Mouse (Mus musculus): ENCODE data around the gene Pabpn1l. TPM values are rescaled to one million over a fixed set of nuclear protein-coding genes. Genes with fewer than 3 reads are reported as not detected.
A peak's percentile ranks its signal among the peaks of the same experiment; 100 is the strongest.

Pabpn1l gene
- polyA plus RNA-seq, 1 experiment = 0.25 TPM

DNA sequence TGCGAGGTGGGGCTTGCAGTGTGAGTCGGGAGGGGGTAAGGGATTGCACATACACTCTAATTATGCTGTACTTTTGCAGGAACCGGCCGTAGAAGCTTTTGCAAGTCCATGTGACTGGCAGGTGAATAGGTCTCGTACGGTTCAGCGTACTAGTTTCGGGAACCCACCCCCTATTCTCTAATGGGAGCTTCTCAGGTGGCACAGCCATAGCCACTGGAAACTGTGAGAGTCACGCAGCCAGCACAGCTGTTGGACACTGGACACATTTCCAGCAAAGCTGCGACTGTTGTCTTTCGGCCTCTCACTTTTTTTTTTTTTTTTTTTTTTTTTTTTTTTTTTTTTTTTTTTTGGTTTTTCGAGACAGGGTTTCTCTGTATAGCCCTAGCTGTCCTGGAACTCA lies 15.7 kb downstream of the Pabpn1l start:
- peaks cover 4% of the 10 kb centered on the region for H3K27me3 ChIP-seq (replicated peaks)
- H3K4me3 ChIP-seq (replicated peaks) = no peak overlapping the region
- H3K9me3 ChIP-seq = no peaks in the 10 kb centered on the region
- TF ChIP-seq GATA1 (IDR thresholded peaks at IDR 0.05; ENCODE audit: borderline replicate concordance, low read length) (no peak), FLI1 (IDR thresholded peaks at IDR 0.05; ENCODE audit: low read length) (no peak)
- H3K4me1 ChIP-seq = peaks cover 45% of the 10 kb centered on the region
- H3K36me3 ChIP-seq (replicated peaks; ENCODE audit: low read length) = peaks cover 18% of the 10 kb centered on the region

DNA sequence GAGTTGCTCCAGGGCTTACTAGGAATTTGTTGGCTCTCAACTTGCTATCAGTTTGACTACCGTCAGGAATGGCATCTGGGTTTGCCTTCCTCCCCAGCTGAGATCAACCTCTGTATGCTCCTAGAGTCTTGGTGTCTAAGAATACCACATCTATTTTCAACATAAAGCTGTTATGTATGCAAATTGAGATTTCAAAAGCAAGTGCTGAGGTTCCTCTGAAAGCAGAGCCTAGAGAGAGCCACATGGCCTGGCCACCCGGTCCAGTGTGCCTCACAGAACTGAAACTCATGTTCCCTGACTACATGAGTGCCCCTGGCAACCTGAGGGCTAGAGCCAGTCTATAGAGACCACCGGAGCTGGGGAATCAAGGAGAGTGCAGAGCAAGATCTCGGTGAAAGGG lies 17.2 kb downstream of the Pabpn1l start:
- TF ChIP-seq GATA1 (IDR thresholded peaks at IDR 0.05; ENCODE audit: borderline replicate concordance, low read length) (no peak), FLI1 (IDR thresholded peaks at IDR 0.05; ENCODE audit: low read length) (no peak)
- no peak overlapping the region for H3K4me3 ChIP-seq (replicated peaks)
- peaks cover 32% of the 10 kb centered on the region for H3K36me3 ChIP-seq (replicated peaks; ENCODE audit: low read length)
- H3K27me3 ChIP-seq (replicated peaks) = peaks cover 4% of the 10 kb centered on the region
- peaks cover 37% of the 10 kb centered on the region for H3K4me1 ChIP-seq
- H3K9me3 ChIP-seq = no peaks in the 10 kb centered on the region

DNA sequence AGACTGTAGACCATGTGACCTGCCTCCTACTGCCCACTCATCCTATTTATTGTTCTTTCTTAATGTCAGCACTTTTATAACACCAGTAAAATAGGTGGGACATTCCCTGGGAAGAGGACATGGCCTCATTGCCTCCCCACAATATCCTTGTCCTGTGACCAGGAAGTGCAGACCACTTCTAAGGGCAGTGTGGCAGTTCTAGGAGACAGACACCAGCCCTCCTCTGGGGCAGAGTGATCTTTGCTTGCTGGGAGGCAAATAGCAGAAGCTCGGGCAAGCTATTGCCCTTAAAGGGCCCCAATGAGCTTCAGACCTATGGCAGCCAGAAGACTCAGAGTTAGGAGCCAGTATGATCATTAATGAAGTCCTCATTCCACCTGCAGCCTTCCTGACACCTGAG lies 17.9 kb downstream of the Pabpn1l start:
- Histone ChIP-seq H3K4me1 (peaks cover 32% of the 10 kb centered on the region), H3K36me3 (replicated peaks; ENCODE audit: low read length) (peaks cover 39% of the 10 kb centered on the region), H3K27me3 (replicated peaks) (peaks cover 4% of the 10 kb centered on the region), H3K9me3 (no peaks in the 10 kb centered on the region), H3K4me3 (replicated peaks) (peak overlapping the region; percentile 15)
- no peak for TF ChIP-seq FLI1 (IDR thresholded peaks at IDR 0.05; ENCODE audit: low read length)
- TF ChIP-seq GATA1 (IDR thresholded peaks at IDR 0.05; ENCODE audit: borderline replicate concordance, low read length) = no peak

DNA sequence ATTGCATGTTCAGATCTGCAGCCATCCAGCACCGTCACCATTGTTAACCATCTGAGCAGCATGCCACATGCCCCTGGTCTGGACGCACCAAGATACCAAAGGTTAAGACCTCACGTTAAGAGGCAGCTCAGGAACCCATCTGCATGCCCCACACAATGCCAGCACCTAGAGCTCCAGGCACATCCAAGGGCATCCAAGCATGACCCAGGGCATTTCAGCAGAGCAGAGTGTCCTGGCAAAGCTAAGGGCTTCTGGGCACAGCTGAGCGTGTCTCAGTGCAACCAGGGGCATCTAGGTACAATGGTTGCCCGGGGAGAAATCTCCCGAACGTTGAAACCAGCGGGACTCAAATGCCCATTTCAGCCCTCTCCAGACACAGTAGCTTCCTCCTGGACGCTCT lies 21.9 kb downstream of the Pabpn1l start:
- peaks cover 75% of the 10 kb centered on the region for H3K36me3 ChIP-seq (replicated peaks; ENCODE audit: low read length)
- TF ChIP-seq GATA1 (IDR thresholded peaks at IDR 0.05; ENCODE audit: borderline replicate concordance, low read length) (no peak), FLI1 (IDR thresholded peaks at IDR 0.05; ENCODE audit: low read length) (no peak)
- no peak overlapping the region for H3K4me3 ChIP-seq (replicated peaks)
- H3K27me3 ChIP-seq (replicated peaks) = peaks cover 4% of the 10 kb centered on the region
- no peaks in the 10 kb centered on the region for H3K9me3 ChIP-seq
- peaks cover 26% of the 10 kb centered on the region for H3K4me1 ChIP-seq

DNA sequence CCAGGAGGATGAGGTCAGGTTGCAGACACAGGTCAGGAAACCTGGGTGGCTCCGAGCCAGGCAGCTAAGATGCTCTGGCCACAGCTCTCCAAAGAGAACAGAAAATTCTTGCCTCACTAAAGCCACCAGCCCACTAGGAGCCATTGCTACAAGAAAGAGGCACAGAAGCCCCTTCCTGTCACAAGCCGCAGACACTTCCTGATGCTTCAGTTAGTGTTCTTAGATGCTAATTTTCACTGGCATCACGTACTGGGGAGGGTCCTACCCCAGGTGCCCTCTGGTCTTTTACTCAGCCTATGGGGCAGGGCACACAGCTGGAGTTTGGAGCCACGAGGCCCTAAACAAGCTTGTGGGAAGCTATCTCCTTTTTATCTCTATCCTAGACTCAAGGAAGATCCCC lies 26.5 kb downstream of the Pabpn1l start:
- Histone ChIP-seq H3K4me1 (peaks cover 38% of the 10 kb centered on the region), H3K4me3 (replicated peaks) (no peak overlapping the region), H3K27me3 (replicated peaks) (peaks cover 4% of the 10 kb centered on the region), H3K9me3 (no peaks in the 10 kb centered on the region), H3K36me3 (replicated peaks; ENCODE audit: low read length) (peaks cover 96% of the 10 kb centered on the region)
- no peak for TF ChIP-seq GATA1 (IDR thresholded peaks at IDR 0.05; ENCODE audit: borderline replicate concordance, low read length)
- no peak for TF ChIP-seq FLI1 (IDR thresholded peaks at IDR 0.05; ENCODE audit: low read length)

DNA sequence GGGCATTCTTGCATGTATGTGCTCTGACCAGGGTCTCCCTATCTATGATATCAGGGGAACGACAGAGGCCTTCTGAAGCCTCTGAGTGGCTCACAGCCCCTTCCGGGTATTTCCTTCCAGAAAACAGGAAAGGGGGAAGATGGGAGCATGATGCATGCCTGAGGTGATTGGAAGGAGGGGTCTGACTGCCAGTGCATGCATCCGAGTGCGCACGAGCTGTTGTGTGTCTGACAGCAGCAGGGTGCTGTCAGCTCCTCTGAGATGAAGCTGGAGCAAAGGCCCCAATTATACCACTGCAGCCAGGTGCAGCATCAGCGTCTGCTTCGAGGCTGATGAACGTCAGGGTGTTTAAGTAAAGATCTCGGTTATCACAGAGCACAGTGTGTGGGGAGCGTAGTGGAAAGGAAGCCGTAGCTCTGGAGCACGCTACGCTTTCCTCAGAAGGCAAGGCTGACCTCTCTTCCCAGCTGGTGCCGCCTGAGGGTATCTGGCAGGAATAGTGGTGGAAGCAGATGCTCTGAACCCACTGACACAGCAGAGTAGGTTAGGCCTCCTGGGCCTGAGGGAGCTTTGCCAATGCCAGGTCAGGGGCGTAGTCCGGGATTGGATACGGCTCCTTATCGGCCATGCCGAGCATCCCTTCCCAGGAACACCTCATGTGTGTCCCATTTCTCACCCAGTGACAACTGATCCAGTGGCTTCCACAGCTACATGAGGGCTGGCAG lies 28.6 kb downstream of the Pabpn1l start:
- TF ChIP-seq FLI1 (IDR thresholded peaks at IDR 0.05; ENCODE audit: low read length) = no peak
- TF ChIP-seq GATA1 (IDR thresholded peaks at IDR 0.05; ENCODE audit: borderline replicate concordance, low read length) = no peak

DNA sequence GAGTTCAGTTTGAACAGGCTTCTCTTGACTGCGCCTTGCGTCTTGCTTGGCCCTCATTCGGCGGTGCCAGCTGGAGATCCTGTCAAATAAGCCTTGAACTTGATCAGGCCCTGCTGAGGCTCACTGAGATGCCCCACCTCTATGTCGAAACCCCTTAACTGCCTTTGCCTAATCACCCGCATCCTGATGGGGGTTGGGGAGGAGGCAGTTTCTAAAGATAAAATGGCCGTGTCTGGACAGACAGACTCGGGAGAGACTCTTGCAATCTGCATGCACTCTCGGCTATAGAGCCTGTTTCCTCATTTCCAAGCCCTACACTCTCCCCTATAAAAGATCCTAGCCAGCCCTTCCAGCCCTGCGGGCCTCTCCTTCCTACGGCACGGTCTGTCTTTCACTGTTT lies 29.3 kb downstream of the Pabpn1l start:
- TF ChIP-seq GATA1 (IDR thresholded peaks at IDR 0.05; ENCODE audit: borderline replicate concordance, low read length) = no peak
- TF ChIP-seq FLI1 (IDR thresholded peaks at IDR 0.05; ENCODE audit: low read length) = no peak
- Histone ChIP-seq H3K4me3 (replicated peaks) (no peak overlapping the region), H3K27me3 (replicated peaks) (peaks cover 8% of the 10 kb centered on the region), H3K9me3 (no peaks in the 10 kb centered on the region), H3K36me3 (replicated peaks; ENCODE audit: low read length) (peaks cover 92% of the 10 kb centered on the region), H3K4me1 (peaks cover 42% of the 10 kb centered on the region)

More for the DNA sequence above, 28.6 kb downstream of the Pabpn1l start:
- Histone ChIP-seq H3K27me3 (replicated peaks) (peaks cover 8% of the 10 kb centered on the region), H3K4me1 (peaks cover 38% of the 10 kb centered on the region), H3K4me3 (replicated peaks) (peak overlapping the region; percentile 7), H3K36me3 (replicated peaks; ENCODE audit: low read length) (peaks cover 92% of the 10 kb centered on the region), H3K9me3 (no peaks in the 10 kb centered on the region)

DNA sequence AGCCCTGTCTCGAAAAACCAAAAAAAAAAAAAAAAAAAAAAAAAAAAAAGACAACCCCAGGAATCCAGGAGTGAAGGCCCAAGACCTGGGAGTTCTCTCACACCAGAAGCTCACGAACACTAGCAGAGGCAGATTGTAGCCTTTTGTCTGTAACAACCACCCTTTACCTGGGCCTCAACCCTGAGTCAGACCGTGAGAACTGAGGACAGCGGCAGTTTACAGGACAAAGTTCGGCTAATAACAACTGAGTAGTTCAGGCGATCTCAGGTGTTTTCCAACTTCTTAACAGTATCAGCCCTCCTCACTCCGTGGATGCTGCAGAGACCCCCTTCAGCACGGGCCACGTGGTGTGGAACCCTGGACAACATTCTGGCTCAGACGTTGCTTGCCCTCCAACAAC lies 35.8 kb downstream of the Pabpn1l start:
- TF ChIP-seq FLI1 (IDR thresholded peaks at IDR 0.05; ENCODE audit: low read length) (no peak), GATA1 (IDR thresholded peaks at IDR 0.05; ENCODE audit: borderline replicate concordance, low read length) (no peak)
- Histone ChIP-seq H3K9me3 (no peaks in the 10 kb centered on the region), H3K36me3 (replicated peaks; ENCODE audit: low read length) (peaks cover 67% of the 10 kb centered on the region), H3K4me1 (peaks cover 48% of the 10 kb centered on the region), H3K27me3 (replicated peaks) (peaks cover 13% of the 10 kb centered on the region), H3K4me3 (replicated peaks) (no peak overlapping the region)

DNA sequence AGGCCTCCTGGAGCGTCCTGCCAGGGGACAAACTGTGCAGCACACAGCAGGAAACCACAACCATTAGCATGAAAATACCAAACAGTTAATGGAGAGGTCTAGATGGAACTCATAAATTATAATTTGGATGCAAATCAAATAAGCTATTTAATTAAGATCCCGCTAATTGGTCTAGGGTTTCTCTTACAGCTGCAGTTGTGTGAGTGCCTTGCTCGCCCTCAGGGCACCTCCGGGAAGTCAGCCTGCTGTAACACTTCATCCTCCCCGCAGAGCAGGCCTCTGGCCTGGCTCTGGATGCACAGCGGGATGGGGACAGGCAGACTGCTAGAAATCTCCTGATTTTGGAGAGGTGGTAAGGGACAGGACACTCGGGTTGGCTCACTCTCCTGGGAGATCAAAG lies 36.4 kb downstream of the Pabpn1l start:
- TF ChIP-seq GATA1 (IDR thresholded peaks at IDR 0.05; ENCODE audit: borderline replicate concordance, low read length) (no peak), FLI1 (IDR thresholded peaks at IDR 0.05; ENCODE audit: low read length) (no peak)
- Histone ChIP-seq H3K27me3 (replicated peaks) (peaks cover 14% of the 10 kb centered on the region), H3K4me1 (peaks cover 48% of the 10 kb centered on the region), H3K36me3 (replicated peaks; ENCODE audit: low read length) (peaks cover 64% of the 10 kb centered on the region), H3K9me3 (no peaks in the 10 kb centered on the region), H3K4me3 (replicated peaks) (no peak overlapping the region)

DNA sequence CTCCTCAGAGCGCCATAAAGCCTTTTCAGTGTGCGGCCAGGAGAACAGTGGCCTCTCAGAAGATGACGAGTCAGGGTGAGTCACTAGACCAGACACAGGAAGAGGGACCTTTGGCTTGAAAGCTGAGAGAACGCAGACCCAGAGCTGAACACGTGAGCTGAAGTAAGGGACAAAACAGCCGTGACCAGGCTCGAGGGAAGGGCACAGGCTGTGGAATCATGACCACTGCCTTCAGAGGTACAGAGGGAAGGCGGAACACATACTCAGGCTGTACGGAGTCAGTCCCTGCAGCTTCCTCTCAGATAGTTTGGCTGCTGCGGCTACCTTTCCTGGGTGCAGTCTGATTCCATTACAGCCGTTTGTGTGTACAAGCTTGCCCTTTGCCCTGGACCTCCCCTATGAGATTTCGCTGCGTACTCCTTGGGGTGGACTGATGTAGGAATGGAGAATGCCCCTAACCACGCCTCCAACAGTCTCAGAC lies 37.1 kb downstream of the Pabpn1l start:
- H3K9me3 ChIP-seq = no peaks in the 10 kb centered on the region
- peaks cover 51% of the 10 kb centered on the region for H3K4me1 ChIP-seq
- H3K4me3 ChIP-seq (replicated peaks) = peak overlapping the region; percentile 83
- H3K27me3 ChIP-seq (replicated peaks) = peaks cover 16% of the 10 kb centered on the region
- H3K36me3 ChIP-seq (replicated peaks; ENCODE audit: low read length) = peaks cover 60% of the 10 kb centered on the region
- no peak for TF ChIP-seq FLI1 (IDR thresholded peaks at IDR 0.05; ENCODE audit: low read length)
- TF ChIP-seq GATA1 (IDR thresholded peaks at IDR 0.05; ENCODE audit: borderline replicate concordance, low read length) = no peak
